Mouse (Mus musculus): Measurements from ENCODE around the gene Atp5c1. TPM values are rescaled to one million over a fixed set of nuclear protein-coding genes. Genes with fewer than 3 reads are reported as not detected.

Gene Atp5c1
- total and polyA plus RNA-seq, 2 experiments from 2014 or later, result 1,755 to 2,592 TPM

GRCm38 (mm10) chr2:10033684-10034083, 46.6 kb downstream of the Atp5c1 start:
- TF ChIP-seq CTCF (IDR thresholded peaks at IDR 0.05; ENCODE audit: low read depth), result peak; percentile 34; the same call in 1 of the 2 replicates
- no peak for TF ChIP-seq EP300 (IDR thresholded peaks at IDR 0.05; ENCODE audit: low read depth)
- DNase-seq (ENCODE audit: low spot score) (no peak), ATAC-seq (ENCODE audit: insufficient read depth, low read depth) (no peak)
- H3K4me2 ChIP-seq (ENCODE audit: low read depth, low read length), result no peak overlapping the region
- no peak overlapping the region for H3K9ac ChIP-seq (replicated peaks; ENCODE audit: low read depth, low read length)
- no peaks in the 10 kb centered on the region for H3K4me1 ChIP-seq (ENCODE audit: control insufficient read depth, insufficient read depth)
- H3K27me3 ChIP-seq (ENCODE audit: control insufficient read depth, insufficient read depth, low read length), result no peaks in the 10 kb centered on the region
- no peak overlapping the region for H3K4me3 ChIP-seq (ENCODE audit: low read depth, low read length)
- H3K9me3 ChIP-seq (replicated peaks; ENCODE audit: control insufficient read depth, low read length), result no peaks in the 10 kb centered on the region
- no peaks in the 10 kb centered on the region for H3K36me3 ChIP-seq (replicated peaks; ENCODE audit: control insufficient read depth, insufficient read depth, low read length)
- H3K27ac ChIP-seq (ENCODE audit: low read depth), result no peak overlapping the region
- WGBS, result 37% methylated on average over 4 of the region's 4 CpGs

- H3K4me3 ChIP-seq (ENCODE audit: low read depth, low read length), result no peak overlapping the region
- no peak for TF ChIP-seq EP300 (IDR thresholded peaks at IDR 0.05; ENCODE audit: low read depth)
- no peak for TF ChIP-seq CTCF (IDR thresholded peaks at IDR 0.05; ENCODE audit: low read depth)
- no peak for ATAC-seq (ENCODE audit: insufficient read depth, low read depth)
- H3K4me2 ChIP-seq (ENCODE audit: low read depth, low read length), result no peak overlapping the region
- no peak overlapping the region for H3K27ac ChIP-seq (ENCODE audit: low read depth)
- WGBS, result 74% methylated on average over 7 of the region's 7 CpGs
- H3K27me3 ChIP-seq (ENCODE audit: control insufficient read depth, insufficient read depth, low read length), result no peaks in the 10 kb centered on the region
- no peaks in the 10 kb centered on the region for H3K4me1 ChIP-seq (ENCODE audit: control insufficient read depth, insufficient read depth)
- no peaks in the 10 kb centered on the region for H3K36me3 ChIP-seq (replicated peaks; ENCODE audit: control insufficient read depth, insufficient read depth, low read length)
- H3K9me3 ChIP-seq (replicated peaks; ENCODE audit: control insufficient read depth, low read length), result no peaks in the 10 kb centered on the region
- H3K9ac ChIP-seq (replicated peaks; ENCODE audit: low read depth, low read length), result no peak overlapping the region
- DNase-seq (ENCODE audit: low spot score), result no peak
Measured at GRCm38 (mm10) chr2:10029755-10030154, 50.6 kb downstream of the Atp5c1 start.

GRCm38 (mm10) chr2:10024264-10024663, 56.0 kb downstream of the Atp5c1 start:
- DNase-seq (ENCODE audit: low spot score), result no peak
- Histone ChIP-seq H3K9ac (replicated peaks; ENCODE audit: low read depth, low read length) (no peak overlapping the region), H3K4me3 (ENCODE audit: low read depth, low read length) (no peak overlapping the region), H3K27me3 (ENCODE audit: control insufficient read depth, insufficient read depth, low read length) (no peaks in the 10 kb centered on the region), H3K9me3 (replicated peaks; ENCODE audit: control insufficient read depth, low read length) (no peaks in the 10 kb centered on the region), H3K4me1 (ENCODE audit: control insufficient read depth, insufficient read depth) (no peaks in the 10 kb centered on the region), H3K4me2 (ENCODE audit: low read depth, low read length) (no peak overlapping the region), H3K27ac (ENCODE audit: low read depth) (no peak overlapping the region), H3K36me3 (replicated peaks; ENCODE audit: control insufficient read depth, insufficient read depth, low read length) (no peaks in the 10 kb centered on the region)
- no peak for TF ChIP-seq CTCF (IDR thresholded peaks at IDR 0.05; ENCODE audit: low read depth)
- no peak for TF ChIP-seq EP300 (IDR thresholded peaks at IDR 0.05; ENCODE audit: low read depth)
- ATAC-seq (ENCODE audit: insufficient read depth, low read depth), result no peak
- 71% methylated on average over 6 of the region's 6 CpGs for WGBS

- H3K27me3 ChIP-seq (ENCODE audit: control insufficient read depth, insufficient read depth, low read length), result no peaks in the 10 kb centered on the region
Measured at GRCm38 (mm10) chr2:10021296-10021695, 59.0 kb downstream of the Atp5c1 start.

GRCm38 (mm10) chr2:10014951-10015635, 65.2 kb downstream of the Atp5c1 start:
- Histone ChIP-seq H3K9me3 (replicated peaks; ENCODE audit: control insufficient read depth, low read length) (no peaks in the 10 kb centered on the region), H3K4me3 (ENCODE audit: low read depth, low read length) (no peak overlapping the region), H3K27ac (ENCODE audit: low read depth) (no peak overlapping the region; the same call in 1 of the 2 replicates), H3K4me1 (ENCODE audit: control insufficient read depth, insufficient read depth) (no peaks in the 10 kb centered on the region), H3K36me3 (replicated peaks; ENCODE audit: control insufficient read depth, insufficient read depth, low read length) (no peaks in the 10 kb centered on the region), H3K9ac (replicated peaks; ENCODE audit: low read depth, low read length) (no peak overlapping the region), H3K27me3 (ENCODE audit: control insufficient read depth, insufficient read depth, low read length) (no peaks in the 10 kb centered on the region), H3K4me2 (ENCODE audit: low read depth, low read length) (no peak overlapping the region)
- WGBS, result 75% methylated on average over 10 of the region's 10 CpGs
- DNase-seq (ENCODE audit: low spot score) (no peak), ATAC-seq (ENCODE audit: insufficient read depth, low read depth) (no peak)
- TF ChIP-seq CTCF (IDR thresholded peaks at IDR 0.05; ENCODE audit: low read depth), result no peak
- no peak for TF ChIP-seq EP300 (IDR thresholded peaks at IDR 0.05; ENCODE audit: low read depth)

More at GRCm38 (mm10) chr2:10021296-10021695, 59.0 kb downstream of the Atp5c1 start:
- H3K27ac ChIP-seq (ENCODE audit: low read depth), result no peak overlapping the region
- DNase-seq (ENCODE audit: low spot score) (no peak), ATAC-seq (ENCODE audit: insufficient read depth, low read depth) (no peak)
- H3K4me3 ChIP-seq (ENCODE audit: low read depth, low read length), result no peak overlapping the region
- H3K9ac ChIP-seq (replicated peaks; ENCODE audit: low read depth, low read length), result no peak overlapping the region
- no peak for TF ChIP-seq EP300 (IDR thresholded peaks at IDR 0.05; ENCODE audit: low read depth)
- TF ChIP-seq CTCF (IDR thresholded peaks at IDR 0.05; ENCODE audit: low read depth), result no peak
- 83% methylated on average over 11 of the region's 11 CpGs for WGBS
- no peak overlapping the region for H3K4me2 ChIP-seq (ENCODE audit: low read depth, low read length)
- H3K9me3 ChIP-seq (replicated peaks; ENCODE audit: control insufficient read depth, low read length), result no peaks in the 10 kb centered on the region
- no peaks in the 10 kb centered on the region for H3K36me3 ChIP-seq (replicated peaks; ENCODE audit: control insufficient read depth, insufficient read depth, low read length)
- no peaks in the 10 kb centered on the region for H3K4me1 ChIP-seq (ENCODE audit: control insufficient read depth, insufficient read depth)
